Mouse (Mus musculus) erythroid progenitor cell, adult 5-6 weeks (primary cell): Measurements from ENCODE around the gene Trim12a. TPM values are rescaled to one million over a fixed set of nuclear protein-coding genes. Genes with fewer than 3 reads are reported as not detected.
"Not testable (repeated sequence)": the region's sequence is repeated elsewhere in the genome, so short reads cannot be mapped to it uniquely, and the experiment has no call there.

Experiments used
- ATAC-seq: replicated peaks from 2 replicates; pipeline ENCODE4 v1.8.0; 2016; ENCODE audit warnings: moderate number of reproducible peaks, mild to moderate bottlenecking, moderate TSS enrichment, inconsistent platforms; ENCODE audit not compliant: poor library complexity, low FRiP score, severe bottlenecking
- total RNA-seq, 2 experiments: library from RNA; stranded (forward) in 1 of 2; stranded (reverse) in 1 of 2; fragments of 150-400 nt in 1 of 2; fragments of 186-747, 209-891 nt in 1 of 2; gene quantifications; 2 replicates each; pipeline versions ENCODE4 v1.2.3 to v1.2.4; 2015 to 2017; ENCODE audit warnings: low replicate concordance in 2 of 2

Gene Trim12a
- total RNA-seq (2015; ENCODE audit: low replicate concordance) = 31.0 and 59.5 TPM in 2 replicates
- total RNA-seq (2017; ENCODE audit: low replicate concordance) = 19.6 and 27.3 TPM in 2 replicates

DNA sequence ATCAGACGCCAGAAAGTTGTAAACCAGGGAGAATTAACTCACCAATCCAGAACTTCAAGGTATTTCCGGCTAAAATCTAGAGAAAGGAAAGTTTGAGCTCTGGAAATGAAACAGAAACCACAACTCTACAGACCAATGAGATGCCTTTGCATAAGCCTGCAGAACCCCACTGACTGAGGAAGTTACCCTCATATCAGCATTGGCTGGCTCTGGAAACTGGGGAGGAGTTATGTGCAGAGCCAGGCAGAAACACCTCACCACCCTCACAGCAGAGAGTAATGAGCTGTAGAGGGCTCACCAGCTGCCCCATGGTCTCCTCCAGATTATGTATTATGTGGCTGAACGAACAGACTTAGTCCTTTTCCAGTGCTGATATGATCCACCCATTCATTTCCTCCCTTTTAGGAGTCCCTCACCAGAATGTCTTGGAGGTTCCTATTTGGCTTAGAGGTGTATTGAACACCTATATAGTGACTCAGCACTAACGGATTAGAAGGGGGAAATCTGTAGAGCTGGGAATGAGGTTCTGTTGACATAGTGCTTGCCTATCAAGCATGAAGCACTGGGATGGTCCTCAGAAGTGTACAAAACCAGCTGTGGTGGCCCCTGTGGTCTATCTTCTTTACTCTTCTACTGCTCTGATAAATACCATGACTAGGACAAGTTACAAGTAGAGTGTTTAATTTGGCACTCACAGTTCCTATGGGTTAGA is at the start of gene Trim12a:
Trim12a (minus strand) TSS at position 98 of the 712 bp plus-strand sequence.
- peak; percentile 94 for ATAC-seq

DNA sequence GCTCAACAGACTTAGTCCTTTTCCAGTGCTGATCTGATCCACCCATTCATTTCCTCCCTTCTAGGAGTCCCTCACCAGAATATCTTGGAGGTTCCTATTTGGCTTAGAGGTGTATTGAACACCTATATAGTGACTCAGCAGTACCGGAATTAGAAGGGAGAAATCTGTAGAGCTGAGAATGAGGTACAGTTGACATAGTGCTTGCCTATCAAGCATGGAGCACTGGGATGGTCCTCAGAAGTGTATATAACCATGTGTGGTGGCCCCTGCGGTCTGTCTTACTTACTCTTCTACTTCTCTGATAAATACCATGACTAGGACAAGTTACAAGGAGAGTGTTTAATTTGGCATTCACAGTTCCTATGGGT is 38.3 kb upstream of the Trim12a start:
- ATAC-seq = peak; percentile 62

- ATAC-seq = peak; percentile 96
These were observed 37.7 kb upstream of the Trim12a start, which contains the start of gene Trim12c for GRCm38 (mm10) chr7:104352717-104353599. TSS of gene Trim12c (minus strand) at chr7:104353362.

DNA sequence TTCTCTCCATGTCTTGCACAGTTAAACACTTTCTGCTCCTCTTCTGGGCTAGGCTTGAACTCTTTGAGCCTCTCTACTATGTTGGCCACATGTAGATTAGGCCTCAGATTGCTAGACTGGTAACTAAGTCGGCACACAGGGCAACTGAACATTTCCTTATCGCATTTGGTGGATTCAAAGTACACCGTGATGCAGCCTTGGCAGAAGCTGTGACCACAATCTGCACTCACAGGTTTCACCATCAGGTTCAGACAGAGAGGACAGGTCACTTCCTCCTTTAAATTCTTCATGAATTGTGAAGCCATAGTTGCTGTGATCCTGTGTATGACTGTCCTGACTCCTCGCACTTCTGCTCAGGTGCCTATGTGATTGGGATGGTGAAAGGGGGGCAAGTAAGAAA is 32.8 kb upstream of the Trim12a start:
- not testable (repeated sequence) for ATAC-seq

DNA sequence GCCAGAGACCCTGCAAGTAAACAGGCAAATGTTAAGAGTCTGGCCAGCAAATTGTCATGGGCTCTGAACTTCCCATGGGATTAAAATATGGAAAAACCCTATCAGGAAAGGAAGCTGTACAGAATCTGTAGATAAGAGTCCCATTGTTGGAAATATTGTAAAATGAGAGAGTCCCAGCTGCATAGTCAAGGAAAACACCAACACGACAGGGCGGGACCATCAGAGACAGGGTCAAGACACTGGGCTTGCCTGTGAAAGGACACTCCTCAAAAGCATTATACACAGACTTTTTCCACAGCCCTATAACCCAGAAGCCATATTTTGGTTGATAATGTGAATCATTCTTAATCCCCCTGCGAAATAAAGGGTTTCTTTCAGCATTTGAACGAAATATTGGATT is 25.5 kb upstream of the Trim12a start:
- ATAC-seq = not testable (repeated sequence)

DNA sequence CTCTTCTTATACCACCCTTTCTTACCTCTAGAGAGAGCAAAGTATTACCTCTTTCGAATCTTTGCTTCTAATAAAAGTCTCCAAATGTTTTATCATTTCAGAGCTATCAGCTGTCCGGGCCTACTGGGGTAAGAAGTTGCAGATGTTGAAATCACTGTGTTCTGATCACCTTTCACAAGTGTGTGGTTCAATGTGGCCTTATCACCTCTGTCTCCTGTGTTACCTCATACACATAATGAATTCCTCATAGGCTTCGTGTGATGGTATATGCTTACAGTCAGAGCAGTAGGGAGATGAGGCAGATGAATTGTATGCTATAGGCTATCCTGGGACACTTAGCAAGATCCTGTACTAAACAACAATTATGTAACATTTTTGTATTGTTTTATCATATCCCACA is 20.3 kb upstream of the Trim12a start:
- ATAC-seq = not testable (repeated sequence)

- ATAC-seq = not testable (repeated sequence)
These were observed 13.9 kb upstream of the Trim12a start, which contains the start of gene Trim34b for GRCm38 (mm10) chr7:104329171-104329570. TSS of gene Trim34b (plus strand) at chr7:104329471.

GRCm38 (mm10) chr7:104322028-104322427 is 6.8 kb upstream of the Trim12a start:
- no peak for ATAC-seq

DNA sequence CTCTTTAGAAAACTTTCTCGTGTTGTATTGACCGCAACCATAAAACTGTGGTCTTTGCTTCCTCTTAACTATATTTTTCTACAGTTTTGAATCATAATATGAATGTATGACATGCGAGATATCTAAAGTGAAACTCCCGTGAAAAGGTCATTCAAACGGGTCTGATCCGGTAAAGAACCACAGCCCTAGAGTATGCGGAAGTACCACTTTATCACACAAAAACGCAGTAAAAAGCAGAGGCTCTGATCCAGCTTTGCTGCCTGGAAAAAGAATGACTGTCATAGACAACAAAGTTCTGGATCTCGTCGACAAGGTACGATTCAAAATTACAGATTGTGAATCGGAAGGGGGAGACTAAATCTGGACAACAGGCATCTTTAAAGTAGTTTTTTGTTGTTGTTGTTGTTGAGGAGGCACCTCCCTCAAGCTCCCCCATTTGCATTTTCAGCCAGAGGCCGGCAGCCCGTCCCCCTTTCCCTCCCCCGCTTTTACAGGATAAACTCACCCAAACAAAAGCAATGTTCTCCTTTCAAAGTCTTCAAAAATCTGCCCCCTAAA is 391 bp downstream of the Trim12a start:
- ATAC-seq = peak; percentile 43

DNA sequence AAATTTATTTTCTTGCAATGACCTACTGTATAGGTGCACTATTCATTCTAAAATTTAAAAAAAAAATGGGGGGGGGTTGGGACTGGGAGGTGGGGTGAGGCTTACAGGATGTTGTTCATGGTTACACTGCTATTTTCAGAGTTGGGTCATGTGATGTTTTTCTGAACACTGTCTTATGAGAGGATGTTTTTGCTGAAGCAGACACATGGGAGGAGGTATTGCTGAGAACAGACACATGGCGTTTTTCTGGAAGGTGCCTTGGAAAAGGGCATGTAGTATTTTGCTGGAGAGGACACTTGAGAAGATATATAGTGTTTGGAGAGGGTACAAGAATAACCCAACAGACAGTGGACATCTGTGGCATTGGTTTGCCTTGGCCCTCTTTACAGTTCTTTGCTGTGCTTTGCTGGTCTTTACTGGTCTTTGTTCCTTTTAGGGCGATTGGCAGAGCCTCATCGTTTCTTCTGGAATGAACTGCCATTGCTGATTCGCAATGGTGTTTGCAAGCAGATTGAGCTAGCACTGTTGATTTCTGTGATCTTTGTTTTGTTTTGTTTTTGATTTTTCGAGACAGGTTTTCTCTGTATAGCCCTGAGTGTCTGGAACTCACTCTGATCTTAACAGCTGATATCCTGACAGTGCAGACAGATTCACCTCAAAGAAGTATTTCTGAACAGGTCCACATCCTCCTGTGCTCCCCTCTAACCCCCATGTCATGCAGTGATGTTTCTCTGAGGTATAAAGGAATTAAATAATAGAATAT is 23.4 kb downstream of the Trim12a start:
- ATAC-seq = no peak

GRCm38 (mm10) chr7:104290641-104291040 is 24.6 kb downstream of the Trim12a start:
- ATAC-seq = no peak

GRCm38 (mm10) chr7:104287576-104288443 is 27.5 kb downstream of the Trim12a start, which contains the start of gene Trim5:
TSS of gene Trim5 (minus strand) at chr7:104288094.
- peak; percentile 95 for ATAC-seq

DNA sequence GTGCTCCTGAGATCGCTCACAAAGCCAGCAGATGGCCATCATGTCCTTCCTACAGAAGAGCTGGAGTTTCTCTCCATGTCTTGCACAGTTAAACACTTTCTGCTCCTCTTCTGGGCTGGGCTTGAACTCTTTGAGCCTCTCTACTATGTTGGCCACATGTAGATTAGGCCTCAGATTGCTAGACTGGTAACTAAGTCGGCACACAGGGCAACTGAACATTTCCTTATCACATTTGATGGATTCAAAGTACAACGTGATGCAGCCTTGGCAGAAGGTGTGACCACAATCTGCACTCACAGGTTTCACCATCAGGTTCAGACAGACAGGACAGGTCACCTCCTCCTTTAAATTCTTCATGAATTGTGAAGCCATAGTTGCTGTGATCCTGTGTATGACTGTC is 35.9 kb downstream of the Trim12a start:
- not testable (repeated sequence) for ATAC-seq

- ATAC-seq = not testable (repeated sequence)
These were observed 49.9 kb downstream of the Trim12a start for GRCm38 (mm10) chr7:104265335-104265734.

DNA sequence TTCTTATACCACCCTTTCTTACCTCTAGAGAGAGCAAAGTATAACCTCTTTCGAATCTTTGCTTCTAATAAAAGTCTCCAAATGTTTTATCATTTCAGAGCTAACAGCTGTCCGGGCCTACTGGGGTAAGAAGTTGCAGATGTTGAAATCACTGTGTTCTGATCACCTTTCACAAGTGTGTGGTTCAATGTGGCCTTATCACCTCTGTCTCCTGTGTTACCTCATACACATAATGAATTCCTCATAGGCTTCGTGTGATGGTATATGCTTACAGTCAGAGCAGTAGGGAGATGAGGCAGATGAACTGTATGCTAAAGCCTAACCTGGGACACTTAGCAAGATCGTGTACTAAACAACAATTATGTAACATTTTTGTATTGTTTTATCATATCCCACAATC is 54.9 kb downstream of the Trim12a start:
- not testable (repeated sequence) for ATAC-seq
